Mouse (Mus musculus): ENCODE data around the gene Abhd12. TPM values are rescaled to one million over a fixed set of nuclear protein-coding genes. Genes with fewer than 3 reads are reported as not detected.
A peak's percentile ranks its signal among the peaks of the same experiment; 100 is the strongest.

Abhd12 gene
- polyA plus RNA-seq, 2 experiments = 10.9 to 14.8 TPM

- no peak overlapping the region for H3K4me2 ChIP-seq (ENCODE audit: low read depth)
- no peaks in the 10 kb centered on the region for H3K27me3 ChIP-seq (ENCODE audit: control insufficient read depth, insufficient read depth, low read length)
- ATAC-seq (ENCODE audit: insufficient read depth) (no peak), DNase-seq (ENCODE audit: low read depth in 3 of 3, low spot score in 3 of 3) (no peak)
- TF ChIP-seq CTCF (IDR thresholded peaks at IDR 0.05; ENCODE audit: low read depth) = no peak
- TF ChIP-seq EP300 (IDR thresholded peaks at IDR 0.05; ENCODE audit: low read depth) = no peak
- H3K9me3 ChIP-seq (ENCODE audit: control insufficient read depth, low read length) = no peaks in the 10 kb centered on the region
- no peak overlapping the region for H3K9ac ChIP-seq (replicated peaks)
- WGBS (ENCODE audit: insufficient replicate concordance) = 68% methylated on average over 11 of the region's 11 CpGs
- no peaks in the 10 kb centered on the region for H3K36me3 ChIP-seq (replicated peaks; ENCODE audit: control insufficient read depth, insufficient read depth, low read depth)
- H3K4me3 ChIP-seq (ENCODE audit: insufficient read depth in 1 of 2, low read depth in 2 of 2, low read length in 2 of 2) = no peak overlapping the region
- no peak overlapping the region for H3K27ac ChIP-seq
- H3K4me1 ChIP-seq (replicated peaks; ENCODE audit: control insufficient read depth in 2 of 2, insufficient read depth in 2 of 2, low read length in 1 of 2) = no peaks in the 10 kb centered on the region
These were observed 63.4 kb downstream of the Abhd12 start for GRCm38 (mm10) chr2:150841109-150841508.

- 61% methylated on average over 12 of the region's 12 CpGs for WGBS (ENCODE audit: insufficient replicate concordance)
- H3K4me1 ChIP-seq (replicated peaks; ENCODE audit: control insufficient read depth in 2 of 2, insufficient read depth in 2 of 2, low read length in 1 of 2) = no peaks in the 10 kb centered on the region
- H3K27ac ChIP-seq = no peak overlapping the region
- no peak overlapping the region for H3K4me3 ChIP-seq (ENCODE audit: insufficient read depth in 1 of 2, low read depth in 2 of 2, low read length in 2 of 2)
- H3K27me3 ChIP-seq (ENCODE audit: control insufficient read depth, insufficient read depth, low read length) = no peaks in the 10 kb centered on the region
- no peaks in the 10 kb centered on the region for H3K9me3 ChIP-seq (ENCODE audit: control insufficient read depth, low read length)
- no peak overlapping the region for H3K9ac ChIP-seq (replicated peaks)
- no peak for DNase-seq (ENCODE audit: low read depth in 3 of 3, low spot score in 3 of 3)
- no peaks in the 10 kb centered on the region for H3K36me3 ChIP-seq (replicated peaks; ENCODE audit: control insufficient read depth, insufficient read depth, low read depth)
- no peak overlapping the region for H3K4me2 ChIP-seq (ENCODE audit: low read depth)
- peak; percentile 38; the same call in 1 of the 2 replicates for ATAC-seq (ENCODE audit: insufficient read depth)
- TF ChIP-seq EP300 (IDR thresholded peaks at IDR 0.05; ENCODE audit: low read depth) (no peak), CTCF (IDR thresholded peaks at IDR 0.05; ENCODE audit: low read depth) (no peak)
These were observed 64.7 kb downstream of the Abhd12 start for GRCm38 (mm10) chr2:150839686-150840471.

GRCm38 (mm10) chr2:150837781-150838180 is 66.8 kb downstream of the Abhd12 start:
- no peaks in the 10 kb centered on the region for H3K9me3 ChIP-seq (ENCODE audit: control insufficient read depth, low read length)
- no peak for DNase-seq (ENCODE audit: low read depth in 3 of 3, low spot score in 3 of 3)
- 84% methylated on average over 3 of the region's 3 CpGs for WGBS (ENCODE audit: insufficient replicate concordance)

GRCm38 (mm10) chr2:150836906-150837305 is 67.6 kb downstream of the Abhd12 start:
- DNase-seq (ENCODE audit: low read depth in 3 of 3, low spot score in 3 of 3) = no peak
- H3K4me3 ChIP-seq (ENCODE audit: insufficient read depth in 1 of 2, low read depth in 2 of 2, low read length in 2 of 2) = no peak overlapping the region
- no peak overlapping the region for H3K9ac ChIP-seq (replicated peaks)
- H3K4me2 ChIP-seq (ENCODE audit: low read depth) = no peak overlapping the region
- H3K4me1 ChIP-seq (replicated peaks; ENCODE audit: control insufficient read depth in 2 of 2, insufficient read depth in 2 of 2, low read length in 1 of 2) = no peaks in the 10 kb centered on the region
- H3K27ac ChIP-seq = no peak overlapping the region
- H3K36me3 ChIP-seq (replicated peaks; ENCODE audit: control insufficient read depth, insufficient read depth, low read depth) = no peaks in the 10 kb centered on the region; the same call in 1 of the 2 replicates
- H3K27me3 ChIP-seq (ENCODE audit: control insufficient read depth, insufficient read depth, low read length) = no peaks in the 10 kb centered on the region
- 51% methylated on average over 15 of the region's 15 CpGs for WGBS (ENCODE audit: insufficient replicate concordance)
- no peak for ATAC-seq (ENCODE audit: insufficient read depth)
- no peak for TF ChIP-seq CTCF (IDR thresholded peaks at IDR 0.05; ENCODE audit: low read depth)
- no peak for TF ChIP-seq EP300 (IDR thresholded peaks at IDR 0.05; ENCODE audit: low read depth)
- no peaks in the 10 kb centered on the region for H3K9me3 ChIP-seq (ENCODE audit: control insufficient read depth, low read length)

More at GRCm38 (mm10) chr2:150837781-150838180, 66.8 kb downstream of the Abhd12 start:
- Histone ChIP-seq H3K4me2 (ENCODE audit: low read depth) (no peak overlapping the region), H3K27ac (no peak overlapping the region), H3K27me3 (ENCODE audit: control insufficient read depth, insufficient read depth, low read length) (no peaks in the 10 kb centered on the region), H3K4me3 (ENCODE audit: insufficient read depth in 1 of 2, low read depth in 2 of 2, low read length in 2 of 2) (no peak overlapping the region), H3K9ac (replicated peaks) (no peak overlapping the region), H3K4me1 (replicated peaks; ENCODE audit: control insufficient read depth in 2 of 2, insufficient read depth in 2 of 2, low read length in 1 of 2) (no peaks in the 10 kb centered on the region), H3K36me3 (replicated peaks; ENCODE audit: control insufficient read depth, insufficient read depth, low read depth) (no peaks in the 10 kb centered on the region; the same call in 1 of the 2 replicates)
- ATAC-seq (ENCODE audit: insufficient read depth) = no peak
- TF ChIP-seq EP300 (IDR thresholded peaks at IDR 0.05; ENCODE audit: low read depth) = no peak
- no peak for TF ChIP-seq CTCF (IDR thresholded peaks at IDR 0.05; ENCODE audit: low read depth)

- no peak for TF ChIP-seq CTCF (IDR thresholded peaks at IDR 0.05; ENCODE audit: low read depth)
- no peak for TF ChIP-seq EP300 (IDR thresholded peaks at IDR 0.05; ENCODE audit: low read depth)
- WGBS (ENCODE audit: insufficient replicate concordance) = 73% methylated on average over 4 of the region's 4 CpGs
- no peak overlapping the region for H3K27ac ChIP-seq
- DNase-seq (ENCODE audit: low read depth in 3 of 3, low spot score in 3 of 3) = no peak
- no peak for ATAC-seq (ENCODE audit: insufficient read depth)
- no peaks in the 10 kb centered on the region for H3K27me3 ChIP-seq (ENCODE audit: control insufficient read depth, insufficient read depth, low read length)
- H3K4me3 ChIP-seq (ENCODE audit: insufficient read depth in 1 of 2, low read depth in 2 of 2, low read length in 2 of 2) = no peak overlapping the region
- no peak overlapping the region for H3K9ac ChIP-seq (replicated peaks)
- H3K4me1 ChIP-seq (replicated peaks; ENCODE audit: control insufficient read depth in 2 of 2, insufficient read depth in 2 of 2, low read length in 1 of 2) = no peaks in the 10 kb centered on the region
- H3K9me3 ChIP-seq (ENCODE audit: control insufficient read depth, low read length) = no peaks in the 10 kb centered on the region
- H3K36me3 ChIP-seq (replicated peaks; ENCODE audit: control insufficient read depth, insufficient read depth, low read depth) = no peaks in the 10 kb centered on the region; the same call in 1 of the 2 replicates
- H3K4me2 ChIP-seq (ENCODE audit: low read depth) = no peak overlapping the region
These were observed 68.6 kb downstream of the Abhd12 start for GRCm38 (mm10) chr2:150835975-150836374.
